Mouse (Mus musculus) heart, postnatal 25 days (tissue): ENCODE data around the gene Cdkn2aip. TPM values are rescaled to one million over a fixed set of nuclear protein-coding genes. Genes with fewer than 3 reads are reported as not detected.

Source experiments
- DNase-seq: peaks from one replicate; pipeline ENCODE4 v3.0.0; 2022; ENCODE audit warnings: low spot score
- intact Hi-C: fragments of 180-260 bp; cut with DNase I; formaldehyde crosslinking; loops from one replicate; pipeline ENCODE4 v1.15.1; 2025
- total RNA-seq, 2 experiments: library from RNA; stranded (reverse); gene quantifications; 2 replicates each; pipeline ENCODE4 v1.2.3; 2021

Gene Cdkn2aip
- total RNA-seq, 2 experiments from 2014 or later: 9.0 to 11.0 TPM

- intact Hi-C loops: loop anchor here (2.0 to 10.0 kb wide), 2 partner anchors 39 to 259 kb away; partner anchors contain the start of gene Cdkn2aip
Measured at GRCm38 (mm10) chr8:47673317-47674139, 40.2 kb downstream of the Cdkn2aip start.

GRCm38 (mm10) chr8:47664231-47664785 is 49.4 kb downstream of the Cdkn2aip start:
- intact Hi-C loops: no loop called here
- no peak for DNase-seq

More at GRCm38 (mm10) chr8:47673317-47674139, 40.2 kb downstream of the Cdkn2aip start:
- DNase-seq: peak; percentile 78

DNA sequence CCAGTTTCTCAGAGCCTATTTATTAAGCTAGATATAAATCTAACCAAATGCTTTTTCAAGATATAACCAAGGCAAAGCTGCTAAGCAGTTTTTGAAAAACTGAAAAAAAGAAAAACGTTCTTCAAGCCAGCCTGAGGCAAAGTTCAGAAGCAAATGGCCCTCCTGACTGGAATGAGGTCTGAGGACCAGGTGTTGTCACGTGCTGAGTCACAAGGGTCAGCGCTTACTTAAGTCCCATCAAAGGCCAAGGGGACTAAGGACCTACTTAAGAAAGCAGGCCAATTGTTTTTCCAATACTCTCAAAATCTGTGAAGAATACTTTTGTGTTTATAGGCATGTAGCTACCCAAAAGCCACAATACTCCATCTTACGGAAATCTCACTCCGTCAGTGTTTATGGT is 50.5 kb downstream of the Cdkn2aip start:
- DNase-seq: no peak
- intact Hi-C loops: no loop called here

DNA sequence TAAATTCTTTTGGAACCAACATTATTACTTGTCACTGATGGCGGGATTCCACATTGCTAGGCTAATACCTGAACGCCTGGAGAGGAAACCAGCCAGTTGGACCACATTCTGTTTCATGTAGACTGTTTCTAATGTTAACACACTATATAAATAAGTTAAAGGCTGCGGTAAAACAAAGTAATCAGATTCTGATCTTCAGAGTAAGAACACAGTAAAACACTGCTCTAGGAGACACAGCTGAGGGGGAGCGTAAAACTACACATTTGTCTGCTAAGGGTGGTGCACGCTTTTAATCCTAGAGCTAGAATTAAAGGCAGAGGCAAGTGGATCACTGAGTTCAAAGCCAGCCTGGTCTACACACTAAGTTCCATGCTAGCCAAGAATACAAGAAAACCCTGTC is 51.0 kb downstream of the Cdkn2aip start:
- intact Hi-C loops: no loop called here
- DNase-seq: no peak

DNA sequence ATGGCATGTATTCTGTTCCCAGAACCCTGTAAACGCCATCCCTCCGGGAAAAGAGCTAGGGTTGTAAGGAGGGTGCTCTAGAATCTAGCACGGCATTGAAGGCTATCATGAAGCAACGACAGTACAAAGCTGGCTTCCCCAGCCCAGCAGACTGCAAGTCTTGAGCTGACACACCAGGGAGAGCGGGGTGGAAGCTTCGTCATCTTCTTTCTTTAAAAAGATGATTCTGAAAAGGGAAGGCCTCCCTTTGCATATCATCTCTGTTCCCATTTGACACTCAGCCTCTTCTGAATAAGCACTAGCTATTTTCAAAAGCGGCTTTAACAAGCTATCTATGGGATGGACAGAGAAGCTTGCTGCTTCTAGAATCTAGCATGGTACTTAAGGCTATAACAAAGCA is 53.3 kb downstream of the Cdkn2aip start:
- DNase-seq: no peak
- intact Hi-C loops: no loop called here

DNA sequence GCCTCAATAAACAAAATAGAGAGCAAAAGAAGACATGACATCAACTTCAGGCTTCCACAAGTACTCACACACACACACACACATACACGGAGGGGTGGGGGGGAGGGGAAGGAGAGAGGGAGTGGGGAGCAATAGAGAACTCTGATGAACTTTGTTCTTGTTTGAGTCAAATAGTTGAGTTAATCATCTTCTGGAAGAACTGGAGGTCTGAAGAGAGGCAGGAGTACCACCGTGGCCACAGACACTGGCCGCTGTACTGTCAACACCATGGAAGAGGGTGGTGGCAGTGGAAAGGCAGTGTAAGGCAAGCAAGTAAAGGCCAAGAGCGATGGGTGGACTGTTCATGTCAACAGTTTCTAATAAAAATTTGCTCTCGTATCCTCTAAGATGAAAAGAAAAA is 54.3 kb downstream of the Cdkn2aip start:
- intact Hi-C loops: no loop called here
- no peak for DNase-seq

Other genes with a start within 250 kb of the Cdkn2aip start
- gene Trappc11, start 180.5 kb downstream of the Cdkn2aip start, total RNA-seq: 10 to 100 TPM; 20.6 to 20.9 TPM
- gene Rwdd4a, start 180.3 kb downstream of the Cdkn2aip start, total RNA-seq: 10 to 100 TPM; 61.1 to 63.9 TPM
- 1 to 10 TPM; 4.6 to 5.8 TPM for gene Ing2, start 38.4 kb downstream of the Cdkn2aip start, total RNA-seq
- gene Cldn24, start 108.2 kb upstream of the Cdkn2aip start, total RNA-seq: not detected
- gene Cldn22, start 110.5 kb upstream of the Cdkn2aip start, total RNA-seq: not detected